Mouse (Mus musculus) kidney, postnatal 0 days (tissue): ENCODE measurements around the gene Gm12248. TPM values are rescaled to one million over a fixed set of nuclear protein-coding genes. Genes with fewer than 3 reads are reported as not detected.
A peak's percentile ranks its signal among the peaks of the same experiment; 100 is the strongest.

Experiments
- ATAC-seq: fragments of 200-750 bp; cut with Nextera tagmentation; replicated peaks from 2 replicates; pipeline ENCODE4 v1.8.0; 2017; ENCODE audit warnings: low read depth, moderate number of reproducible peaks, moderate TSS enrichment, moderate library complexity; ENCODE audit not compliant: low FRiP score
- DNase-seq: peaks from one replicate; pipeline ENCODE4 v3.0.0-alpha.2; 2016; ENCODE audit warnings: low spot score
- H3K27ac ChIP-seq: fragments of 300-500 bp; sonication (generic); 2 replicates; pipeline ENCODE4 v1.5.1; 2014; ENCODE audit warnings: mild to moderate bottlenecking
- H3K27me3 ChIP-seq: fragments of 300-500 bp; sonication (generic); 2 replicates; pipeline ENCODE4 v1.6.1; 2014; ENCODE audit warnings: low read length, mixed read lengths; ENCODE audit not compliant: insufficient read depth
- H3K36me3 ChIP-seq: fragments of 300-500 bp; sonication (generic); 2 replicates; pipeline ENCODE4 v1.6.1; 2014; ENCODE audit warnings: low read length, mixed read lengths; ENCODE audit not compliant: insufficient read depth
- H3K4me1 ChIP-seq: fragments of 300-500 bp; sonication (generic); replicated peaks from 2 replicates; pipeline ENCODE4 v1.6.1; 2014; ENCODE audit warnings: antibody characterized with exemption, low read length, mixed read lengths; ENCODE audit not compliant: insufficient read depth
- H3K4me2 ChIP-seq: fragments of 300-500 bp; sonication (generic); 2 replicates; pipeline ENCODE4 v1.6.1; 2014; ENCODE audit warnings: mild to moderate bottlenecking, low read length, moderate library complexity, mixed read lengths
- H3K4me3 ChIP-seq: fragments of 300-500 bp; sonication (generic); replicated peaks from 2 replicates; pipeline ENCODE4 v1.5.1; 2014; ENCODE audit warnings: low read depth, low read length
- H3K9ac ChIP-seq: fragments of 300-500 bp; sonication (generic); 2 replicates; pipeline ENCODE4 v1.6.1; 2014; ENCODE audit warnings: low read depth, low read length
- H3K9me3 ChIP-seq: fragments of 300-500 bp; sonication (generic); replicated peaks from 2 replicates; pipeline ENCODE4 v1.6.1; 2016; ENCODE audit warnings: low read length, inconsistent platforms, mixed read lengths
- CTCF ChIP-seq: IDR thresholded peaks from 2 replicates; pipeline ENCODE4 v1.5.1; 2016; ENCODE audit warnings: antibody characterized with exemption, low read depth, mild to moderate bottlenecking, moderate library complexity
- WGBS: fragments of 180-500 bp; shearing (Covaris S2); extraction: QIAGEN DNeasy Blood & Tissue Kit; methylation state at CpG from one replicate; pipeline ENCODE4 v1.1.7; 2014; 5-methylcytosine and 5-hydroxymethylcytosine counted together
- polyA plus RNA-seq: library from polyadenylated mRNA; unstranded; fragments of >200 nt; fragmentation: Nextera tagmentation; extraction: Ambion mirVana; gene quantifications from 2 replicates; pipeline ENCODE4 v1.2.1, GENCODE M21; 2015

Gm12248 gene
- polyA plus RNA-seq, 1 experiment from 2014 or later, result not detected

GRCm38 (mm10) chr11:58120655-58121054 lies 27.7 kb upstream of the Gm12248 start:
- no peak for DNase-seq
- 84% methylated on average over 3 of the region's 3 CpGs for WGBS

GRCm38 (mm10) chr11:58117044-58117652 lies 24.2 kb upstream of the Gm12248 start:
- peaks cover 83% of the 10 kb centered on the region for H3K36me3 ChIP-seq
- H3K9me3 ChIP-seq, result no peaks in the 10 kb centered on the region
- DNase-seq (no peak), ATAC-seq (no peak)
- H3K4me2 ChIP-seq, result no peak overlapping the region
- 87% methylated on average over 10 of the region's 10 CpGs for WGBS
- no peak overlapping the region for H3K4me3 ChIP-seq
- no peak overlapping the region for H3K9ac ChIP-seq
- no peak for TF ChIP-seq CTCF
- H3K27me3 ChIP-seq, result no peaks in the 10 kb centered on the region
- no peaks in the 10 kb centered on the region for H3K4me1 ChIP-seq
- H3K27ac ChIP-seq, result no peak overlapping the region

More at GRCm38 (mm10) chr11:58120655-58121054, 27.7 kb upstream of the Gm12248 start:
- no peaks in the 10 kb centered on the region for H3K27me3 ChIP-seq
- no peaks in the 10 kb centered on the region for H3K4me1 ChIP-seq
- no peak overlapping the region for H3K4me3 ChIP-seq
- H3K9me3 ChIP-seq, result no peaks in the 10 kb centered on the region
- H3K4me2 ChIP-seq, result no peak overlapping the region
- no peak for TF ChIP-seq CTCF
- H3K36me3 ChIP-seq, result peaks cover 57% of the 10 kb centered on the region
- no peak overlapping the region for H3K27ac ChIP-seq
- ATAC-seq, result no peak
- no peak overlapping the region for H3K9ac ChIP-seq

- H3K4me3 ChIP-seq, result no peak overlapping the region
- no peak for TF ChIP-seq CTCF
- H3K27me3 ChIP-seq, result no peaks in the 10 kb centered on the region
- DNase-seq (no peak), ATAC-seq (no peak)
- no peak overlapping the region for H3K4me2 ChIP-seq
- no peaks in the 10 kb centered on the region for H3K4me1 ChIP-seq
- 66% methylated on average over 1 of the region's 1 CpGs for WGBS
- no peak overlapping the region for H3K27ac ChIP-seq
- no peak overlapping the region for H3K9ac ChIP-seq
- no peaks in the 10 kb centered on the region for H3K9me3 ChIP-seq
- H3K36me3 ChIP-seq, result peaks cover 80% of the 10 kb centered on the region
Measured at GRCm38 (mm10) chr11:58116560-58116959, 23.6 kb upstream of the Gm12248 start.

- no peak overlapping the region for H3K27ac ChIP-seq
- no peaks in the 10 kb centered on the region; the same call in 1 of the 2 replicates for H3K4me1 ChIP-seq
- ATAC-seq, result no peak
- H3K9me3 ChIP-seq, result no peaks in the 10 kb centered on the region
- no peak for DNase-seq
- no peak overlapping the region for H3K4me2 ChIP-seq
- TF ChIP-seq CTCF, result no peak
- peaks cover 20% of the 10 kb centered on the region; the same call in 1 of the 2 replicates for H3K36me3 ChIP-seq
- H3K27me3 ChIP-seq, result no peaks in the 10 kb centered on the region
- no peak overlapping the region for H3K9ac ChIP-seq
- no peak overlapping the region for H3K4me3 ChIP-seq
- WGBS, result 69% methylated on average over 4 of the region's 4 CpGs
Measured at GRCm38 (mm10) chr11:58107664-58108337, 14.9 kb upstream of the Gm12248 start.

- Histone ChIP-seq H3K9me3 (no peaks in the 10 kb centered on the region), H3K4me3 (no peak overlapping the region), H3K27ac (no peak overlapping the region), H3K9ac (no peak overlapping the region), H3K36me3 (peaks cover 14% of the 10 kb centered on the region; the same call in 1 of the 2 replicates), H3K27me3 (no peaks in the 10 kb centered on the region), H3K4me1 (no peaks in the 10 kb centered on the region; the same call in 1 of the 2 replicates), H3K4me2 (no peak overlapping the region)
- WGBS, result 32% methylated on average over 3 of the region's 3 CpGs
- ATAC-seq (no peak), DNase-seq (peak; percentile 52)
- TF ChIP-seq CTCF, result peak; percentile 38; the same call in 1 of the 2 replicates
Measured at GRCm38 (mm10) chr11:58107009-58107408, 14.1 kb upstream of the Gm12248 start.

- DNase-seq, result peak; percentile 61
- peak overlapping the region; percentile 56 for H3K4me2 ChIP-seq
Measured at GRCm38 (mm10) chr11:58104351-58104791, 11.4 kb upstream of the Gm12248 start.

More at GRCm38 (mm10) chr11:58104351-58104791, 11.4 kb upstream of the Gm12248 start:
- H3K9ac ChIP-seq, result peak overlapping the region; percentile 80
- H3K36me3 ChIP-seq, result no peaks in the 10 kb centered on the region
- WGBS, result 0% methylated on average over 23 of the region's 24 CpGs
- ATAC-seq, result peak; percentile 17; the same call in 1 of the 2 replicates
- no peaks in the 10 kb centered on the region for H3K9me3 ChIP-seq
- H3K27ac ChIP-seq, result peak overlapping the region; percentile 91
- peak overlapping the region; percentile 70 for H3K4me3 ChIP-seq
- TF ChIP-seq CTCF, result no peak
- H3K27me3 ChIP-seq, result no peaks in the 10 kb centered on the region
- H3K4me1 ChIP-seq, result no peaks in the 10 kb centered on the region; the same call in 1 of the 2 replicates
